Mouse (Mus musculus): Measurements from ENCODE around the gene Micu1.

The Micu1 gene

DNA sequence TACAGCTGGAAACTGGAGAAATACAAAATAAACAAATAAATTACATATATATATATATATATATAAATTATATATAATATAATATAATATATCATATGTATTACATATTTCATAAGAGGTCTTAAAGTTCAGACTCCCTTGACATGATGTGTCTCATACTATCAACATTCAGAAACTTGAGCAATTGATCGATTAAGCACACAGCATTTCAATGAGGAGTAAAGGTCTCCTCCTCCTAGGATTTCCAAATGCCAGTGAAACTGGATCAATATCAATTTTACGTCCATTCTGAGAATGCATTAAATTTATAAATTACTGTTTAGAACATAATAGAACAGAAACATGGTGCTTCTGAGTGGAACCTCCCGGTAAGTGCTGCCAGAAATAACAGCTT is 71.9 kb downstream of the Micu1 start:
- DNase-seq (ENCODE audit: low read depth, low spot score): no peak

DNA sequence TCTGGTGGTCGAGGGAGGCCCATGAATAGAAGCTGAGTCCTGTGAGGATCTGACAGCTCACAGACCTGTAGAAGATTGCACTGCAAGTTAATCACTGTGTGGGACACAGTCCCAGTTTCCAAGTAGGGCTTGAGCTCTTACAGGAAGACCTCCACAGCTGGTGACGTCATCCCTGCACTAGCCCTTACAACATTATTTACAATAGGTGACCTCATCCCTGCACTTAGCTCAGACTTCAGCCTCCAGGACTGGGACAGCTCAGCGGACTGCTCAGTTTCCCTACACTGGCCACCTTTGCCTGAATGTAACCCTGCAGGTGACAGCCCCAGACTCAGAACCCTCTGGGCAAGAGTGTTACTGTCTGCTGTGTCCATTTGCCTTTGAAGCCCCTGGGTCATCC is 75.0 kb downstream of the Micu1 start:
- no peak for DNase-seq (ENCODE audit: low read depth, low spot score)

- peak; percentile 60 for DNase-seq (ENCODE audit: low read depth, low spot score)
These were observed 75.9 kb downstream of the Micu1 start for GRCm38 (mm10) chr10:59778137-59778710.

DNA sequence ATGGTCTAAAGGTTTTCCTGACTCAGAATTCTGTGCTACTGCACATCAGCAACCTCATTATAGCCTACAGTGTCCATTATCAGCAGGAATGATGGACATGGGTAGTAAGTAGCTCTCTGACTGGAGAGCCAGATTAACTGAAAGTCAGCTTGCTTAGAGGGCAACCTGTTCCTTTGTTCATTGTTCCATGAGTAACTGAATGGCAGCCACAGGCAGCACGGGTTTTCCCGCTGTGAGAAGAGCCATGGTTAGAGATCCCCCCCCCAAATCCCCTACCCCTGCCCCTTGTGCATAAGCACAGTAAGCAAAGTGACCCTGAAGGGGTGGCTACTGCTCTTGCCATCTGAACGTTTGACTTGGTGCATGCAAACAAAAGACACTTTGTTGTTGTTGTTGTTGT is 78.4 kb downstream of the Micu1 start:
- no peak for DNase-seq (ENCODE audit: low read depth, low spot score)

GRCm38 (mm10) chr10:59781205-59781931 is 79.1 kb downstream of the Micu1 start:
- no peak for DNase-seq (ENCODE audit: low read depth, low spot score)

DNA sequence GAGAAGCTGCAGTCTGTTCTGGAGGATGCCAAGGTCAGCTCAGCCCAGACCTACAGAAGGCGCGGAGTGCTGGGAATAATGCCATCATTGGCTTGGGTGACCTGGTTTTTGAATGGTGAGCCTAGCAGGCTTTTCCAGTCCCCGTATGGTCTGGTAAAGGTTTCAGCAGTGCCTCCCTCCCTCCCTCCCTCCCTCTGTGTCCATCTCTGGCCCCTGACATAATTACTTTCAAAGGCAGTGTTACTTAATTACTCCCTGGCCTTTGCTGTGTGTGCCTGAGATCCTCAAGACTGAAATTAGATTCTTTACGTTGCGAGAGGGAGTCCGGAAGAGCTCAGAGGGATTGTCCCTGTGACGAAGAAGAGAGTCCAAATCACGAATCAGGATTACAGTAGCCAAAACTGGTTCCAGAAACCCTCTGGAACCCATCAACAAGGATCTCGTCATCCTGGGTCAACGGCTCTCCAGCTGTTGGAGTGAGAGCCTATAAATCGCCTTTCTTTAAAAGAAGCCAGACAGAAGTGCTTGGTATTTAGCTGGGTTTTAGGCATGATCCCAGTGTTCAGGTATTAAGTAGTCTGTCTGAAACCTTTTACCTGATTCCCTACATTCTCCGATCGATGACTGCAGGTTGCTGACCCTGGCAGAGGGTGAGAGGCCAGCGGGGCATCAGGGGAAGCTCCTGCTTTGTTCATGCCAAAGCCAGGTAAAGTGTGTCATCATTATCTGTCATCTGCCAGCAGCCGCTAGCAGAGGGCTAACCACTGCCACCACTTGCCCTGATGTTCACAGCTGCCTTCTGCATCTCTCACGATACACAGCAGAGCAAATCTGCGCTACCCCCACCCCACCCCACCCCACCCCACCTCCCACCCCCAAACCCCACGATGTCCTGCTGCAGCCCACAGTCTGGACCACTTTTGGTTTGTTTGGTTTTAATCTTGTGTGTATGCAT is 82.7 kb downstream of the Micu1 start:
- peak; percentile 98 for DNase-seq (ENCODE audit: low read depth, low spot score)

DNA sequence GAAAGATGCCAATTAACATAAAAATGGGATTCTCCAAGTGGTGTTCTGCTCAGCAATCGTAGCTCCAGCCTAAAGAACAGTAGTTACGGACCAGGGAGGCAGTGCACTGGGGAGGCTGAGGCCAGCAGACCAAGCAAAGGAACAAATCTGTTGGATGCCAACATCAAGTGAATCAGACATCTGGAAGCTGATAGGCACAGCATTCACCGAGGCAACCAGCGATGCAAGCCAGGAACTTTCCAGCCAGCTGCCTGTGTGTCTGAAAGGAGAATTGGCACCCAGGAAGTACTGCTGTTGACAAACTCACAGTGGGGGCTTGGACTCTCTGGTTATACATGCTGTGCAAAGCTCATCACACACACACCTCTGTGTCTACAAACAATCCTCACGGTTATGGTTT is 84.0 kb downstream of the Micu1 start:
- peak; percentile 57 for DNase-seq (ENCODE audit: low read depth, low spot score)

DNA sequence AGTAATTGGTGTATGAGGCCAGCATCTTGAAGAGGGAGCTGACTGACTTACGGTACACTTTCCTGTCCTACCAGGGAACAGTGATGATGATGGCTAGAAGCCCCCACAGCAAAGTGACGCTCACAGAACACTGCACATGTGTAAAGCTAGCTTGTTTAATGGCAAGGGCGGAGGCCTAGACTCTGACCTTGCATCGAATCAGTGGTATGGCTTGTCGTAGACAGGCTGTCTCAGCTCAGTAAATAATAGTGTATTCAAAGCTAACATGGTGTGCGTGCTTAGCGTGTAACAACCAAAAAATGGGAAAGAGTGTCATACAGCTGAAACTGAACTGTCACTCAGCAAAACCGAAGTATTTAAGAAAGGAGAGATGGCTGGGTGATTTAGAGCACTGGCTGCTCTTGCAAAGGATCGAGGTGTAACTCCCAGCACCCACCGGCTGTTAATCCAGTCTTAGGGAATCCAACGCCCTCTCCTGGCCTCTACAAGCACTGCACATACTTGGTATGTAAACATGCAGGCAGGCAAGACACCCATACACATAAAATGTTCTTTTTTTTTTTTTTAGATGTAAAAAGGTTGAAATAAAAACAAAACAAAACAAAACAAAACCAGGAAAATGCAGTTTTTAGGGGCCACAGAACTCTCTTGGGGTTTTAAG is 85.0 kb downstream of the Micu1 start:
- peak; percentile 49 for DNase-seq (ENCODE audit: low read depth, low spot score)

- DNase-seq (ENCODE audit: low read depth, low spot score): no peak
These were observed 85.6 kb downstream of the Micu1 start for GRCm38 (mm10) chr10:59787870-59788269.

DNA sequence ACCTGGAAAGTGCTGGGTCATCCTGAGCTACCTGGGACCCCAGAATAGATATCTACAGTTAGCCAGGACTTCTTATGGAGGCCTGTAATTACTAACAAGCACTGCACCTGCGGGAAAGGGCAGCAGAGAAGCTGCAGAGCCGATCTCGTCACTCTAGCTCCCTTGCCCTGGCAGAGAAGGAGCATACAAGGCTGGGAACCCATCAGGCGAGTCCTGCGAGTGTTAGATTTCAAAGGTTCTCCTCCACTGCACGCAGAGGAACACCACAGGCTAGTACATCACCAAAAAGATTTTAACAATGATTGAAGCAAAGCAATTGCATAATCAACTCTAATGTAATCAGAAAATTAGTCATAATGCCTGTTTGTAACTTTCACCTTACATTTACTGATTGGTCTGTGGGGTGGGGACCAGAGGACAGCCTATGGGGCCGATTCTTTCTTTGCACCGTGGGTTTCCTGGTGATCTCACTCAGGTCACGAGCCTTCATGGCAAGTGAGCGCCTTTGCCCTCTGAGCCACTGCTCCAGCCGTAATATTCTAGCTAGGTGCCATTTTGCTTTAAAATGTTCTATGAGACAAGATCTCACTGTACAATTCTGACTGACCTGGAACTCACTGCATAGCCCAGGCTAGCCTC is 88.1 kb downstream of the Micu1 start:
- no peak for DNase-seq (ENCODE audit: low read depth, low spot score)

DNA sequence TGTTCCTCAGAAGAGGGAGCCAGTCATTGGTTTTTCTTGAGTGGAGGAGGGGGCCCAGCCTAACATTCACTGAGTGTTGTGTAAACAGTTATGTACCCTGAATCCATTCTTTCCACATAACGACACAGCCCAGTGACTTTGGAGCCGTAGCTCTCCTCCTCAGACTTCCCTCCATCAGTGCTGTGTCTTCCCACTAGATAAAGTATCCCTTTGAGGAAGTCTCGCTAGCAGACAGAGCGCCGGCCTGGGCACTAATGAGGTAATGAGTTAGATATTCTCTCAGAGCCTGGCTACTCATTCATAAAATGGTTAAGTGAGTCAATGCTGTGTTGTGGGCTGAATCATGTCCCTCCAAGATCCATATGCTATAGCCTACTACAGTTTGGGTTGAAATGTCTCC is 89.6 kb downstream of the Micu1 start:
- DNase-seq (ENCODE audit: low read depth, low spot score): no peak

GRCm38 (mm10) chr10:59792575-59793176 is 90.4 kb downstream of the Micu1 start:
- DNase-seq (ENCODE audit: low read depth, low spot score): peak; percentile 30

DNA sequence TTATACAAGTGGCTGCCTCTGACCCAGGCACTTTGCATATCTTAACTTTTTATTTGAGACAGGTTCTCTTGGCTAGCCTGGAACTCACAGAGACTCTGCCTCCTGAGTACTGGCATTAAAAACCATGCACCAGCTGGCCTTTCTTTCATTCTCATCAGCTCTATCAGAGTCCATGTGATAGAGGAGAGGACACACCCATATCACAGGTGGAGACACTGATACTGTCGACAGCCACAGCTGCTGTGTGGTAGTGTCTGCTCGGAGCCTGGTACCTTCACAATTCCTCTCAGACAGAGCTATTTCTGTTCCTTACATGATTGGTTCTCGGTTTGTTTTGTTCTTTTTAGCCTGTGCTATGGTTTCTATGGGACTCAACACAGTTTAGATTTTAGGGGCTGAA is 91.2 kb downstream of the Micu1 start:
- no peak for DNase-seq (ENCODE audit: low read depth, low spot score)

GRCm38 (mm10) chr10:59795085-59795484 is 92.8 kb downstream of the Micu1 start:
- DNase-seq (ENCODE audit: low read depth, low spot score): no peak

- no peak for DNase-seq (ENCODE audit: low read depth, low spot score)
These were observed 93.6 kb downstream of the Micu1 start for GRCm38 (mm10) chr10:59795902-59796301.

- no peak for DNase-seq (ENCODE audit: low read depth, low spot score)
These were observed 96.1 kb downstream of the Micu1 start for GRCm38 (mm10) chr10:59798371-59798770.

- no peak for DNase-seq (ENCODE audit: low read depth, low spot score)
These were observed 97.2 kb downstream of the Micu1 start for GRCm38 (mm10) chr10:59799303-59800044.

DNA sequence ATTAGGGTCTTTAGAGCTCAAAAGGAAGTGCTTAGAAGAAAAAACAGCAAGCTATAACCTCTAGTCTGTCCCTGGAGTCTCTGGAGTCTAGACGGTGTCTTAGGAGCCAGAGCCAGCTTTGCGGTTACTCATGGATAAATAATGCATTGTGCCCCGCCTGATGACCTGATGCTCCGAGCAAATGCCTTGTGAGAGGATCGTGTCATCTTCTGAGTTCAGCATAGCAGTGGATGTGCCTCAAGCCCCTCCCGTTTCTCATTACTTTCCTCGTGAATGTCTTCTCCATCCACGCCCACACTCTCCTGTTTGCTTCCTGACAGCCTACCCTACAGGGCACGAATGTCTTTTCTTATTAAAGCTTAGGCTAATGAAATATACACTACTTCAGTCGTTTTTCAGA is 97.9 kb downstream of the Micu1 start:
- DNase-seq (ENCODE audit: low read depth, low spot score): peak; percentile 40

- no peak for DNase-seq (ENCODE audit: low read depth, low spot score)
These were observed 98.7 kb downstream of the Micu1 start for GRCm38 (mm10) chr10:59800826-59801501.

DNA sequence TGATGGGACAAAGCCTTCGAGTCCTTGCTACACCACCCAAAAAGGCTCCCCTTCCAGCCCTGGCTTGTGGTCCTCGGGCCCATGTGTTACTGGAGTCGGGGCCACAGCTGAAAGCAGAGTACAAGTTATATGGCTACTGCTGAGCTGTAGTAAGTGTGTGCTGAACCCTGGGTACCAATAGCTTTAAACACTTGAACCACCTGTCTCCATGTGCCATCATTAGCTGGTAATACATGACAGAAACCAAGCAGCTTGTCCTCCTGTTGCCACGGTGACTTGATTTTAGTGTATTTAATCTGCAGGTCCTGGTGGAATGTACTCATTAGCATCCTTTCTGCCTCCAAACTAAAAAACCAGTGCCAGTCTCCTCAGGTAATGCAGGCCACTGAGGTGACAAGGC is 106.4 kb downstream of the Micu1 start:
- no peak for DNase-seq (ENCODE audit: low read depth, low spot score)

All from brain, adult 2 months (tissue).